Mouse (Mus musculus): ENCODE data around the gene Pbx1.

The Pbx1 gene

DNA sequence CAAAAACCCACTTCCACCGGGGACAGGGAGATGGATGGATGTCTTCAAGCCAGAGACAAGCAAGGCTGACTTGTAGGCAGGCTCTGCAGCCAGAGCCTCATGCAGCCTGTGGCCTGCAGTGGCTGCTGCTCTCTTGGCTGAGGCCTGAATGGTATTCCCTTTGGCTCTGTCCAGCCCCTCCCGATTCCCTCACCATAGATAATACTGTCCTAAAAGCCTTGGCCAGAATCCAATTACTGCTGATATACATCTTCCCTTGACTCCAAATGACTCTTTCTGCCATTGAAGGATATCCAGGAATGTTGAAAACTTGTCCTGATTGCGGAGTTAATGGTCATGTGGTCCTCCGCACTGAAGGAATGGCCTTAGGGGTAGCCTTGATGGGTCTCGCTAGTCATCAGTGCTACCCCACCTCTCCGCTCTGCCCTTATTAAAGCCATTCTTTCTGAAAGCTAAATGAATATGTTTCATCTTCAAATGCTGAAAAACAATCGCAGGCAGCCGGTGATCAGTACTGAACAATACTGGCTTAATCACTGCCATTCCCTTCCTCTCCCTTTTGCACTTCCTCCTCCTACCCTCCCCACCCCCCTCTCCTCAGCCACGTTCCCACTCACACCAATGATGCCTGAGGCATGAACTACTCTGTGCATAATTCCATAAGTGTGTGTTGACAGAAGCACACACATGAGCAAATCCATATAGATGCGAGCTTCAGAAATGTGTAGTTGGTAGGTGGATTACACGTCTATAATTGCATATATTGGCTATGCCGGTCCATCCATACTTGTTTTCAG is 166.3 kb downstream of the Pbx1 start:
- no peak for DNase-seq (ENCODE audit: low spot score)

- DNase-seq (ENCODE audit: low spot score) = no peak
Measured at GRCm38 (mm10) chr1:168265090-168265489, 167.0 kb downstream of the Pbx1 start.

- DNase-seq (ENCODE audit: low spot score) = no peak
Measured at GRCm38 (mm10) chr1:168260391-168260790, 171.7 kb downstream of the Pbx1 start.

DNA sequence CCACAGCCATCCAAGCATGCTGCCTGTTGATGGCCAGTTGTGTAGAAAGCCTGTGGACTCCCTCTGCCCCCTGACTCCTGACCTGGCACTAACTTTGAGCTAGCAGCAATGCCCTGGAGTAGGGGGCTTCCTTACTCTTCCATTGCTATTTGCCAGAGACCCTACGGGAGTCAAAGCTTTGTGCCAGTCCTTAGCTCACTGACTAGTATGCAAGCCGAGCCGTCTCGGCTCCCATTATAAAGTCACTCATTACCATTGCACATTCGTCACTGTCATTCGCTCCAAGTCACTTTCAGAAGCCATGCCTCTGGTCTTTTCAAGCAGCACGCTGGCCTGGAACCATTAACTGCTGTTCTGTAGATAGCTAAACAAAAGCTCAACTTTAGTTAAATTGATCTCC is 173.2 kb downstream of the Pbx1 start:
- DNase-seq (ENCODE audit: low spot score) = no peak

DNA sequence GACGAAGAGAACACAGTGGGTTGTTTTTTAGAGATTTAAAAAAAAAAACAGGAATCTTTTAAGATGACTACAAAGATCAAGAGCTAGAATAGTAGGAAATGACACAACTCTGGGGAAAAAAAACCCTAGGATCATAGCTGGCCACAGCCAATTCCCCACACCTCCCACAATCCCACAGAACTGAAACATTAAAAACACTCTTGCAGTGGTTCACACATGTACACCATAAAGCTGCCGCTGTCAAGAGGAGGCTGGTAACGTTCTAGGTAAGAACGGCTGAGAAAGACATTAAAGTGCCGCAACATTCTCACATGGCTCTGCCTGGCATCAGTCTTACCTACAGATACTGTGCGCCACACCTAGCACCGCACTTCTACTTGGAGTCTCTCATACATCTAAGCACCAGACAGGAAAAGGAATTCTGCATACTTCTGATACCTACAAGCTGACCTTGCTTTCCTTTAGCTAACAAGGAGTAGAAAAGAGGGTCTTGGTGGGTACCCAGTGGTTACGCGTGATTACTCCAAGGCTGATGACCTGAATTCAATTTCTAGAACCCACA is 176.6 kb downstream of the Pbx1 start:
- no peak for DNase-seq (ENCODE audit: low spot score)

- DNase-seq (ENCODE audit: low spot score) = no peak
Measured at GRCm38 (mm10) chr1:168246968-168247724, 184.9 kb downstream of the Pbx1 start.

- no peak for DNase-seq (ENCODE audit: low spot score)
Measured at GRCm38 (mm10) chr1:168245539-168245938, 186.5 kb downstream of the Pbx1 start.

GRCm38 (mm10) chr1:168243759-168244158 is 188.3 kb downstream of the Pbx1 start:
- no peak for DNase-seq (ENCODE audit: low spot score)

- no peak for DNase-seq (ENCODE audit: low spot score)
Measured at GRCm38 (mm10) chr1:168243068-168243467, 189.0 kb downstream of the Pbx1 start.

GRCm38 (mm10) chr1:168241316-168241715 is 190.8 kb downstream of the Pbx1 start:
- DNase-seq (ENCODE audit: low spot score) = no peak

DNA sequence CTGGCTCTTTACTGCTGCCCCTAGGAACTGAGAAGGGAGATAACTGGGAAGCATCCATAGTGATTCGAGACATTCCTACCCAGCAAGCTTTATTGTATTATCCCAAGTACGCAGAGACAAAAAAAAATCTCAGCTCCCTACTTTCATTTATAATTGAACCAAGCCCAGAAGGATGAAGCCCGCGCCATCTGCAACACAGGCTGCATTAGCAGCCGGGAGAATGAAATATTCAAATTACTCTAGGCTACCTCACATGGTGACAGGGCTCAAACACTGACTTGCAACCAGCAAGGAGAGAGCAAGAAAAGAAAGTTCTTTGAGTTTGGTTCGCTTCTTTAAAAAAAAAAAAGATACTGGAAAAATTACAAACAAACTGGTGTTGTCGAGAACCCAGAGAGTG is 191.2 kb downstream of the Pbx1 start:
- no peak for DNase-seq (ENCODE audit: low spot score)

DNA sequence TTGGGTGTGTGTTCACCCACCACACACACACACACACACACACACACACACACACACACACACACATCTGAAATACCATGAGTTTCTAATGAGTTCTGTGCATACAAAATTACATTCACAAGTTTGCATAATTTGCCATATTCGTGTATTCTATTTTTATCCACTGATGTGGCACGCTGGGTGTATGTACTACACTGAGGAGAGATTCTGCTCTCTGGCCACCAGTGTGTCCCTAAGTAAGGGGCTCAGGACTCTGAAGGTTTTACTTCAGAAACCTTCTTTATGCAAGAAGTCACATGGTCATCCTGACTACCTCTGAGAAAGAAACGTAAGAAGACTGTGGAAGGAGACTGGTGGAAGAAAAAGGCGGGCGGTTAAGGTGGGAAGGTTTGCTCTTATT is 191.7 kb downstream of the Pbx1 start:
- no peak for DNase-seq (ENCODE audit: low spot score)

DNA sequence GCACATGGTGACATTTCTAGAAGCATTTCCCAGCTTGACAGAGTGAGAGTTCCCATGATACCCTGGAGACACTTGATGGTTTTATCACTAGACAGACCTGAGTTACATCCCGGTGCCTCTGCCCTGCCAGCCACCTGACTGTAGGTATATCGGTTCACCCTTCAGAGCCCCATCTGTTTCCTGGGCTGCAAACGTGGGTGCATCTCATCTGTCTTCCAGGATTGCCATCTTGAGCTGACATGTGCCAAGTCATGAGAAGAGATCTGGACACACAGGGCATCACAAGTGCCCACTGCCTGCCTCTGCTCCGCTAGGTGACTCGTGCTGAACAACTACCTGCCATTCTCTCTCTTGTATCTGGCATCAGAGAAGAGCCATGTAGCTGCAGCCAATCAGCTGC is 196.0 kb downstream of the Pbx1 start:
- DNase-seq (ENCODE audit: low spot score) = no peak

DNA sequence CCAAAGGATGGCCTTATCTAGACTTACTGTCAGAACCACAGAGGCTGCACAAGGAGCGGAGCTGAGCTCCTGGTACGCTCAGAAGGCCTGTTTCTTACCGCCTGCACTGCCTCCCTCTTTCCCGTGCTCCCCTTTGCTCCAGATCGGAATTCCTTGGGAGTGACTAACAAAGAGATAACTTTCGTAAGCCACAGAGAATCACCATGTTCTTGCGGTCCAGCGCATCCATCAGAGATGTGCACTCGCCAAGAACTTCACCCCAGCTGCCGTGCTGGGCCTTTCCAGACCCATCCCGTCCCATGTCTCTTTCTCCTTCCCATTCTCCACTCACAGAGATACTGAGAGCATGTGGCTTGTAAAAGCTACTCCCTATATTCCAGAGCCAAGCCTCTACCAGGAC is 197.7 kb downstream of the Pbx1 start:
- DNase-seq (ENCODE audit: low spot score) = no peak

- DNase-seq (ENCODE audit: low spot score) = no peak
Measured at GRCm38 (mm10) chr1:168233182-168233581, 198.9 kb downstream of the Pbx1 start.

- no peak for DNase-seq (ENCODE audit: low spot score)
Measured at GRCm38 (mm10) chr1:168231548-168232429, 200.3 kb downstream of the Pbx1 start.

DNA sequence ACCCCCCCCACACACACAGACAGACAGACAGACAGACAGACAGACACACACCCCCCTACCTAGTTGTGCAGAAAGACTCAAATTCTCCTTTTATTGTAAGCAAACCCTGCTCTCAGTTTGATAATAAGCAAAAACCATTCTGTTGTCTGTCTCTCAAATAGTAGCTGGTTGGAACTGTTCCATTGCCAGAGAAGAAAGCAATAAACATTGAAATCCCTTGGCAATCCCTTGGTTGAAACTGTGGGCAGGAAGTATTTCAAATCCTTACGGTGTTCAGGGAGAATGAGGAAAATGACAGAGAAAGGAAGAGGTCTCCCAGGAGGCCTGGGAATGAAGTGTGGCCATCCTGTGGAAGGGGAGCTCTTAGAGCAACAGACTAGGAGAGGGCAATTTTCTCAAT is 201.2 kb downstream of the Pbx1 start:
- DNase-seq (ENCODE audit: low spot score) = no peak

- no peak for DNase-seq (ENCODE audit: low spot score)
Measured at GRCm38 (mm10) chr1:168230134-168230533, 201.9 kb downstream of the Pbx1 start.

DNA sequence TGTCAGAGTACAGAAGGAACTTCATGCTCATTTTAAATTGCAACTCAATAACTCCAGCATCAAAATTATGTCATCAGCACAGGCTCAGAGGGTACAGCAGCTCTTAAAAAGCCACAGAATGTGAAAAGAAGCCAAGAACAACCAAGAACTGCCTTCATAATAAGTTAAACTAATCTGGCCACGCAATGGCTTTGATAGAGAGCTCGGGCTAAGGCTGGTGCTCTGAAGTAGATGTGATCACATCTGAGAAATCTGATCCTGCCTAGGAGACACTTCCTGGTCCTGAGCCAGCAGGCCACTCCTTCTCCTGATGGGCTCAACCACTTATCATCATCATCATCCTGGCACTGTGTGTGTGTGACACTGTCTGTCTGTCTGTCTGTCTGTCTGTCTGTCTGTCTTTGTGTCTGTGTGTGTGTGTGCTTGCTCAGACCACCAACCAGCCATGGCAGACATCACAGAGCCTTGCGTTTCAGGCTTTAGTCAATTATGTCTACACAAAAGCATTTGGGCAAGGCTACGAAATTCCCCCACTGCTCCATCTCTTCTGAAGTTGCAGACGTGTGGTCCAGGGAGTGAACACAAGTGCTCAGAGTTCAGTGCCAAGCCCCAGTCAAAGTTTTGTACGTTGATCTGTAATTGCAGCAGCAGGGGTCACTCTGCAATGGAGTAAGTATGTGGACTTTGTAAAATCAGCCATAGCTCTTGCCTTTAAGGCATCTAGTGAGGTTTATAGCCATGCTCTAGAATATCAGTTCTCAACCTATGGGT is 203.1 kb downstream of the Pbx1 start:
- no peak for DNase-seq (ENCODE audit: low spot score)

DNA sequence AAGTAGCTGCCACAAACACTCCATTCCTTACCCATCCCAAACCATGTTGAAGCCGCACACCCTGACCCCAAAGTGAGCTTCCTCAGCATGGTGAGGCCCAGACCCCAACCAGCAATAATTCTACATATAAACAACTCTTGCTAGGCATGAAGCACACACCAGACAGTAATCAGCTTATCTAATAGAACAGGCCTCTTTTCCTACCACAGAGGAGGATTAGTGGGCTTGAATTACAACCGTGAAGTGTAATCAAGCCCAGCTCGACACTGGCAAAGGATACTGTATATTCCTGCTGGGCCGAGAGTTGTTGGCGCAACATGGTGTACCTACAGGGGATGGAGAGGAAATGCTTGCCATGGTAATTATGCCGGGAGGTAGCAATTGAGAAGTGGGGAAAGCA is 205.9 kb downstream of the Pbx1 start:
- no peak for DNase-seq (ENCODE audit: low spot score)

- DNase-seq (ENCODE audit: low spot score) = no peak
Measured at GRCm38 (mm10) chr1:168225595-168226127, 206.4 kb downstream of the Pbx1 start.

Data from testis, postnatal 10 days (tissue).